Mouse (Mus musculus) kidney, postnatal 0 days (tissue): ENCODE measurements around the gene Gtf3c2. TPM values are rescaled to one million over a fixed set of nuclear protein-coding genes. Genes with fewer than 3 reads are reported as not detected.
"Not testable (repeated sequence)": the region's sequence is repeated elsewhere in the genome, so short reads cannot be mapped to it uniquely, and the experiment has no call there.

Experiments
- ATAC-seq: fragments of 200-750 bp; cut with Nextera tagmentation; replicated peaks from 2 replicates; pipeline ENCODE4 v1.8.0; 2017; ENCODE audit warnings: low read depth, moderate number of reproducible peaks, moderate TSS enrichment, moderate library complexity; ENCODE audit not compliant: low FRiP score
- DNase-seq: peaks from one replicate; pipeline ENCODE4 v3.0.0-alpha.2; 2016; ENCODE audit warnings: low spot score
- H3K27ac ChIP-seq: fragments of 300-500 bp; sonication (generic); 2 replicates; pipeline ENCODE4 v1.5.1; 2014; ENCODE audit warnings: mild to moderate bottlenecking
- H3K27me3 ChIP-seq: fragments of 300-500 bp; sonication (generic); 2 replicates; pipeline ENCODE4 v1.6.1; 2014; ENCODE audit warnings: low read length, mixed read lengths; ENCODE audit not compliant: insufficient read depth
- H3K36me3 ChIP-seq: fragments of 300-500 bp; sonication (generic); 2 replicates; pipeline ENCODE4 v1.6.1; 2014; ENCODE audit warnings: low read length, mixed read lengths; ENCODE audit not compliant: insufficient read depth
- H3K4me1 ChIP-seq: fragments of 300-500 bp; sonication (generic); replicated peaks from 2 replicates; pipeline ENCODE4 v1.6.1; 2014; ENCODE audit warnings: antibody characterized with exemption, low read length, mixed read lengths; ENCODE audit not compliant: insufficient read depth
- H3K4me2 ChIP-seq: fragments of 300-500 bp; sonication (generic); 2 replicates; pipeline ENCODE4 v1.6.1; 2014; ENCODE audit warnings: mild to moderate bottlenecking, low read length, moderate library complexity, mixed read lengths
- H3K4me3 ChIP-seq: fragments of 300-500 bp; sonication (generic); replicated peaks from 2 replicates; pipeline ENCODE4 v1.5.1; 2014; ENCODE audit warnings: low read depth, low read length
- H3K9ac ChIP-seq: fragments of 300-500 bp; sonication (generic); 2 replicates; pipeline ENCODE4 v1.6.1; 2014; ENCODE audit warnings: low read depth, low read length
- H3K9me3 ChIP-seq: fragments of 300-500 bp; sonication (generic); replicated peaks from 2 replicates; pipeline ENCODE4 v1.6.1; 2016; ENCODE audit warnings: low read length, inconsistent platforms, mixed read lengths
- CTCF ChIP-seq: IDR thresholded peaks from 2 replicates; pipeline ENCODE4 v1.5.1; 2016; ENCODE audit warnings: antibody characterized with exemption, low read depth, mild to moderate bottlenecking, moderate library complexity
- WGBS: fragments of 180-500 bp; shearing (Covaris S2); extraction: QIAGEN DNeasy Blood & Tissue Kit; methylation state at CpG from one replicate; pipeline ENCODE4 v1.1.7; 2014; 5-methylcytosine and 5-hydroxymethylcytosine counted together
- polyA plus RNA-seq: library from polyadenylated mRNA; unstranded; fragments of >200 nt; fragmentation: Nextera tagmentation; extraction: Ambion mirVana; gene quantifications from 2 replicates; pipeline ENCODE4 v1.2.1, GENCODE M21; 2015

The Gtf3c2 gene
- polyA plus RNA-seq, 1 experiment from 2014 or later = 42.5 TPM

- H3K27ac ChIP-seq = peak overlapping the region; percentile 93
- WGBS = under 1% methylated on average over 40 of the region's 40 CpGs
- H3K4me2 ChIP-seq = peak overlapping the region; percentile 85
- no peaks in the 10 kb centered on the region for H3K4me1 ChIP-seq
- H3K4me3 ChIP-seq = peak overlapping the region; percentile 89
- peak overlapping the region; percentile 81 for H3K9ac ChIP-seq
- ATAC-seq (peak; percentile 76), DNase-seq (peak; percentile 57)
- H3K9me3 ChIP-seq = no peaks in the 10 kb centered on the region
- H3K27me3 ChIP-seq = no peaks in the 10 kb centered on the region
- TF ChIP-seq CTCF = no peak
- no peaks in the 10 kb centered on the region for H3K36me3 ChIP-seq
These were observed 40.0 kb upstream of the Gtf3c2 start for GRCm38 (mm10) chr5:31219911-31220447.

- H3K27ac ChIP-seq = 0 out of 2 replicates have a peak overlapping the region, but pooled peaks have one; percentile 93
- H3K9ac ChIP-seq = peak overlapping the region; percentile 81
- TF ChIP-seq CTCF = no peak
- H3K4me3 ChIP-seq = peak overlapping the region; percentile 89
- peak overlapping the region; percentile 85 for H3K4me2 ChIP-seq
- no peaks in the 10 kb centered on the region for H3K27me3 ChIP-seq
- no peaks in the 10 kb centered on the region for H3K36me3 ChIP-seq
- H3K4me1 ChIP-seq = no peaks in the 10 kb centered on the region
- WGBS = 1% methylated on average over 11 of the region's 11 CpGs
- DNase-seq (no peak), ATAC-seq (no peak)
- H3K9me3 ChIP-seq = no peaks in the 10 kb centered on the region
These were observed 39.5 kb upstream of the Gtf3c2 start for GRCm38 (mm10) chr5:31219474-31219873.

- Histone ChIP-seq H3K9me3 (no peaks in the 10 kb centered on the region), H3K27ac (no peak overlapping the region), H3K4me2 (peak overlapping the region; percentile 85), H3K9ac (no peak overlapping the region), H3K27me3 (no peaks in the 10 kb centered on the region), H3K4me3 (peak overlapping the region; percentile 89), H3K4me1 (no peaks in the 10 kb centered on the region), H3K36me3 (no peaks in the 10 kb centered on the region)
- WGBS = 0% methylated on average over 2 of the region's 2 CpGs
- peak; percentile 50 for DNase-seq
- peak; percentile 57 for TF ChIP-seq CTCF
- no peak for ATAC-seq
These were observed 39.1 kb upstream of the Gtf3c2 start for GRCm38 (mm10) chr5:31219070-31219469.

- no peak for ATAC-seq
- Histone ChIP-seq H3K4me1 (no peaks in the 10 kb centered on the region), H3K4me2 (no peak overlapping the region), H3K9me3 (no peaks in the 10 kb centered on the region), H3K27ac (no peak overlapping the region), H3K4me3 (no peak overlapping the region), H3K36me3 (no peaks in the 10 kb centered on the region), H3K9ac (no peak overlapping the region), H3K27me3 (no peaks in the 10 kb centered on the region)
- TF ChIP-seq CTCF = no peak
- DNase-seq = no peak
- WGBS = 57% methylated on average over 6 of the region's 7 CpGs
These were observed 38.4 kb upstream of the Gtf3c2 start for GRCm38 (mm10) chr5:31218294-31218693.

- DNase-seq, H3K9me3 ChIP-seq, H3K27ac ChIP-seq, H3K9ac ChIP-seq, H3K27me3 ChIP-seq, H3K4me1 ChIP-seq, ATAC-seq, H3K36me3 ChIP-seq, H3K4me2 ChIP-seq, H3K4me3 ChIP-seq: not testable (repeated sequence)
- 87% methylated on average over 6 of the region's 6 CpGs for WGBS
These were observed 36.6 kb upstream of the Gtf3c2 start for GRCm38 (mm10) chr5:31216554-31216953.

- no peak for DNase-seq
- H3K27ac ChIP-seq = no peak overlapping the region
- H3K9me3 ChIP-seq = 0 out of 2 replicates have a peak, but pooled peaks cover 3% of the 10 kb centered on the region
- H3K4me1 ChIP-seq = peaks cover 9% of the 10 kb centered on the region; the same call in 1 of the 2 replicates
- WGBS = 93% methylated on average over 6 of the region's 6 CpGs
- no peak overlapping the region for H3K4me3 ChIP-seq
- no peaks in the 10 kb centered on the region for H3K27me3 ChIP-seq
- no peak overlapping the region for H3K9ac ChIP-seq
- H3K36me3 ChIP-seq = peaks cover 22% of the 10 kb centered on the region
- ATAC-seq = no peak
- H3K4me2 ChIP-seq = no peak overlapping the region
- no peak for TF ChIP-seq CTCF
These were observed 24.5 kb upstream of the Gtf3c2 start for GRCm38 (mm10) chr5:31204421-31204820.

GRCm38 (mm10) chr5:31203866-31204265, 23.9 kb upstream of the Gtf3c2 start:
- Histone ChIP-seq H3K27me3 (no peaks in the 10 kb centered on the region), H3K4me3 (no peak overlapping the region), H3K36me3 (peaks cover 28% of the 10 kb centered on the region), H3K9ac (no peak overlapping the region), H3K9me3 (0 out of 2 replicates have a peak, but pooled peaks cover 3% of the 10 kb centered on the region), H3K4me1 (peaks cover 9% of the 10 kb centered on the region; the same call in 1 of the 2 replicates), H3K4me2 (no peak overlapping the region), H3K27ac (no peak overlapping the region)
- no peak for TF ChIP-seq CTCF
- DNase-seq = no peak
- 91% methylated on average over 2 of the region's 2 CpGs for WGBS
- ATAC-seq = no peak
